Mouse (Mus musculus) liver, embryonic 16.5 days (tissue): ENCODE data around the gene Esrrg. TPM values are rescaled to one million over a fixed set of nuclear protein-coding genes. Genes with fewer than 3 reads are reported as not detected.

Source experiments
- ATAC-seq: fragments of 200-750 bp; cut with Nextera tagmentation; 2 replicates; pipeline ENCODE4 v1.8.0; 2017; ENCODE audit warnings: low read depth, mild to moderate bottlenecking, moderate number of reproducible peaks, moderate library complexity
- H3K27ac ChIP-seq: fragments of 300-500 bp; sonication (generic); 2 replicates; pipeline ENCODE4 v1.5.1; 2014; ENCODE audit warnings: mild to moderate bottlenecking, low read length
- H3K27me3 ChIP-seq: fragments of 300-500 bp; sonication (generic); 2 replicates; pipeline ENCODE4 v1.6.1; 2014; ENCODE audit warnings: low read depth, low read length, mixed read lengths; ENCODE audit not compliant: control insufficient read depth, insufficient read depth
- H3K36me3 ChIP-seq: fragments of 300-500 bp; sonication (generic); 2 replicates; pipeline ENCODE4 v1.6.1; 2014; ENCODE audit warnings: mild to moderate bottlenecking; ENCODE audit not compliant: control insufficient read depth, insufficient read depth
- H3K4me1 ChIP-seq: fragments of 300-500 bp; sonication (generic); 2 replicates; pipeline ENCODE4 v1.6.1; 2014; ENCODE audit warnings: low read depth, low read length, mixed read lengths; ENCODE audit not compliant: control insufficient read depth
- H3K4me2 ChIP-seq: fragments of 300-500 bp; sonication (generic); 2 replicates; pipeline ENCODE4 v1.6.1; 2014; ENCODE audit warnings: low read depth, low read length, mixed read lengths
- H3K4me3 ChIP-seq: fragments of 300-500 bp; sonication (generic); 2 replicates; pipeline ENCODE4 v1.5.1; 2014; ENCODE audit warnings: low read depth, mild to moderate bottlenecking, low read length
- H3K9ac ChIP-seq: fragments of 300-500 bp; sonication (generic); 2 replicates; pipeline ENCODE4 v1.6.1; 2014; ENCODE audit warnings: low read depth, low read length
- H3K9me3 ChIP-seq: fragments of 300-500 bp; sonication (generic); replicated peaks from 2 replicates; pipeline ENCODE4 v1.6.1; 2016; ENCODE audit warnings: low read length; ENCODE audit not compliant: control insufficient read depth
- WGBS: fragments of 180-500 bp; shearing (Covaris S2); extraction: QIAGEN DNeasy Blood & Tissue Kit; methylation state at CpG from one replicate; pipeline ENCODE4 v1.1.7; 2014; ENCODE audit not compliant: insufficient replicate concordance; 5-methylcytosine and 5-hydroxymethylcytosine counted together
- polyA plus RNA-seq: library from polyadenylated mRNA; unstranded; fragments of >200 nt; fragmentation: Nextera tagmentation; extraction: Ambion mirVana; gene quantifications from 2 replicates; pipeline ENCODE4 v1.2.1, GENCODE M21; 2015

The Esrrg gene
- polyA plus RNA-seq, 1 experiment from 2014 or later = 0.19 TPM

GRCm38 (mm10) chr1:187902176-187902575 lies 293.6 kb downstream of the Esrrg start:
- no peak overlapping the region for H3K9ac ChIP-seq
- no peak for ATAC-seq
- no peaks in the 10 kb centered on the region for H3K9me3 ChIP-seq
- no peak overlapping the region for H3K27ac ChIP-seq
- no peak overlapping the region for H3K4me3 ChIP-seq
- H3K36me3 ChIP-seq = no peaks in the 10 kb centered on the region
- 38% methylated on average over 3 of the region's 3 CpGs for WGBS
- H3K4me2 ChIP-seq = no peak overlapping the region
- no peaks in the 10 kb centered on the region for H3K4me1 ChIP-seq
- H3K27me3 ChIP-seq = no peaks in the 10 kb centered on the region

GRCm38 (mm10) chr1:187904731-187905130 lies 296.1 kb downstream of the Esrrg start:
- no peak overlapping the region for H3K4me2 ChIP-seq
- H3K9me3 ChIP-seq = no peaks in the 10 kb centered on the region
- no peaks in the 10 kb centered on the region for H3K4me1 ChIP-seq
- H3K36me3 ChIP-seq = no peaks in the 10 kb centered on the region
- no peak overlapping the region for H3K4me3 ChIP-seq
- WGBS = 42% methylated on average over 4 of the region's 4 CpGs
- H3K27me3 ChIP-seq = no peaks in the 10 kb centered on the region
- no peak for ATAC-seq
- no peak overlapping the region for H3K9ac ChIP-seq
- no peak overlapping the region for H3K27ac ChIP-seq

- no peaks in the 10 kb centered on the region for H3K4me1 ChIP-seq
- H3K4me3 ChIP-seq = no peak overlapping the region
- no peaks in the 10 kb centered on the region for H3K36me3 ChIP-seq
- WGBS = 57% methylated on average over 7 of the region's 7 CpGs
- no peak for ATAC-seq
- H3K27me3 ChIP-seq = no peaks in the 10 kb centered on the region
- no peak overlapping the region for H3K4me2 ChIP-seq
- H3K9me3 ChIP-seq = no peaks in the 10 kb centered on the region
- no peak overlapping the region for H3K27ac ChIP-seq
- no peak overlapping the region for H3K9ac ChIP-seq
These were observed 298.8 kb downstream of the Esrrg start for GRCm38 (mm10) chr1:187907407-187907806.

GRCm38 (mm10) chr1:187907871-187908270 lies 299.3 kb downstream of the Esrrg start:
- H3K4me1 ChIP-seq = no peaks in the 10 kb centered on the region
- H3K4me2 ChIP-seq = no peak overlapping the region
- no peak overlapping the region for H3K27ac ChIP-seq
- no peaks in the 10 kb centered on the region for H3K27me3 ChIP-seq
- no peaks in the 10 kb centered on the region for H3K9me3 ChIP-seq
- H3K36me3 ChIP-seq = no peaks in the 10 kb centered on the region
- 21% methylated on average over 3 of the region's 3 CpGs for WGBS
- no peak for ATAC-seq
- no peak overlapping the region for H3K4me3 ChIP-seq
- H3K9ac ChIP-seq = no peak overlapping the region

GRCm38 (mm10) chr1:187910718-187911117 lies 302.1 kb downstream of the Esrrg start:
- Histone ChIP-seq H3K4me2 (no peak overlapping the region), H3K4me3 (no peak overlapping the region), H3K27ac (no peak overlapping the region), H3K9ac (no peak overlapping the region), H3K27me3 (no peaks in the 10 kb centered on the region), H3K36me3 (no peaks in the 10 kb centered on the region), H3K4me1 (no peaks in the 10 kb centered on the region), H3K9me3 (no peaks in the 10 kb centered on the region)
- ATAC-seq = no peak
- WGBS = 61% methylated on average over 7 of the region's 7 CpGs

- no peaks in the 10 kb centered on the region for H3K9me3 ChIP-seq
- no peak overlapping the region for H3K9ac ChIP-seq
- no peak overlapping the region for H3K27ac ChIP-seq
- no peak overlapping the region for H3K4me3 ChIP-seq
- H3K4me2 ChIP-seq = no peak overlapping the region
- ATAC-seq = no peak
- no peaks in the 10 kb centered on the region for H3K36me3 ChIP-seq
- 58% methylated on average over 6 of the region's 6 CpGs for WGBS
- no peaks in the 10 kb centered on the region for H3K4me1 ChIP-seq
- no peaks in the 10 kb centered on the region for H3K27me3 ChIP-seq
These were observed 302.6 kb downstream of the Esrrg start for GRCm38 (mm10) chr1:187911201-187911600.

GRCm38 (mm10) chr1:187918303-187918702 lies 309.7 kb downstream of the Esrrg start:
- Histone ChIP-seq H3K4me3 (no peak overlapping the region), H3K9me3 (no peaks in the 10 kb centered on the region), H3K4me2 (no peak overlapping the region), H3K27ac (no peak overlapping the region), H3K27me3 (no peaks in the 10 kb centered on the region), H3K9ac (no peak overlapping the region), H3K4me1 (no peaks in the 10 kb centered on the region), H3K36me3 (no peaks in the 10 kb centered on the region)
- ATAC-seq = no peak
- 75% methylated on average over 6 of the region's 6 CpGs for WGBS

- Histone ChIP-seq H3K4me1 (no peaks in the 10 kb centered on the region), H3K36me3 (no peaks in the 10 kb centered on the region), H3K4me3 (no peak overlapping the region), H3K9ac (no peak overlapping the region), H3K4me2 (no peak overlapping the region), H3K27me3 (no peaks in the 10 kb centered on the region), H3K9me3 (no peaks in the 10 kb centered on the region), H3K27ac (no peak overlapping the region)
- no peak for ATAC-seq
- WGBS = 69% methylated on average over 4 of the region's 4 CpGs
These were observed 310.3 kb downstream of the Esrrg start for GRCm38 (mm10) chr1:187918939-187919338.

GRCm38 (mm10) chr1:187920156-187920777 lies 311.7 kb downstream of the Esrrg start:
- Histone ChIP-seq H3K36me3 (no peaks in the 10 kb centered on the region), H3K4me3 (no peak overlapping the region), H3K9me3 (no peaks in the 10 kb centered on the region), H3K9ac (no peak overlapping the region), H3K4me2 (no peak overlapping the region), H3K27me3 (no peaks in the 10 kb centered on the region), H3K27ac (no peak overlapping the region), H3K4me1 (no peaks in the 10 kb centered on the region)
- WGBS = 50% methylated on average over 5 of the region's 5 CpGs
- ATAC-seq = no peak
